Comparison of ENCODE assay signal across 15 mouse cellular contexts in the genomic region with DNA sequence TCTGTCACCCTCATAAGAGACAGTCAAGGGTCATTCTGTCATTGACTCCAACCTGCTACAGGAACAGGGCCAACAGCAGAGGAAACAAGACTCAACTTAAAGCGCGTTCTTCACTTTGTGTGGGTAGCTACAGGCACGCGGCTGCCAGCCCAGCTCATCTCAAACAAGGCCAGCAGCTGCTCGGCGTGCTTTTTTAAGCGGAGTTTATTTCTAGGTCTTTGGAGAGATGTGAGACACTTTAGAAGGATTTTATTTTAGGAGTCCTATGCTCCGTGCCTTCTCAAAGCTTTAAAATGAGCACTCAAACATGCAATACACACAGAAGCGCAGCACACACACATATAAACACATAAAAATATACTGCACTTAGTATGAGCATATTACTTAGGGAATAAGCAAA.
DNase-seq lines count a peak whose midpoint lies in the region; TF ChIP-seq lines count a peak whose summit lies in the region.
"Had no signal": no experiment of that assay in that cellular context is flagged by ENCODE, and none has a peak within 500 bp of the region (broad histone marks: within the 10 kb centered on the region; RNA-seq: fewer than 3 reads in every experiment).

No protein-coding gene starts in this region.

- peak overlapping the region; percentile 17; the same call in 1 of the 2 replicates for H3K4me3 ChIP-seq in gastrocnemius, adult 2 months
- H3K4me3 ChIP-seq: embryonic facial prominence, embryonic 12.5 days; forebrain, embryonic 13.5 days; heart, embryonic 12.5 days; limb, embryonic 12.5 days had no signal

- intact Hi-C loops in gastrocnemius, adult 2 months (cut with DNase I), result no loop called here
- intact Hi-C loops in left cerebral cortex, postnatal 25 days (cut with DNase I), result loop anchor here (1.0 to 10.0 kb wide), 7 partner anchors 29 to 320 kb away; no protein-coding TSS in a partner anchor

- H3K27ac ChIP-seq in gastrocnemius, adult 2 months, result peak overlapping the region; percentile 80
- H3K27ac ChIP-seq: embryonic facial prominence, embryonic 12.5 days; forebrain, embryonic 13.5 days; hindbrain, embryonic 14.5 days; limb, embryonic 12.5 days had no signal

- DNase-seq in gastrocnemius, adult 2 months, result peak; percentile 56
- no peak for DNase-seq in gastrocnemius, postnatal 4 days (ENCODE audit: low spot score in 2 of 2)
- peak; percentile 75 to 92 for DNase-seq in frontal cortex, postnatal 36 days (ENCODE audit: low spot score in 2 of 2)
- DNase-seq in left cerebral cortex, postnatal 25 days (ENCODE audit: low spot score in 2 of 2), result peak; percentile 82 to 97
- DNase-seq in right cerebral cortex, postnatal 4 days, result peak; percentile 56
- no peak for DNase-seq in ovary, postnatal 14 days (ENCODE audit: low spot score)
- DNase-seq in cerebellum, postnatal 10 days, result no peak
- no peak for DNase-seq in embryo, embryonic 10.5 days (ENCODE audit: low spot score)
- DNase-seq: cerebellum, adult 2 months; lung, adult 2 months had no signal

- no peak for TF ChIP-seq CTCF in gastrocnemius, adult 2 months (IDR thresholded peaks at IDR 0.05)

Comparison
In these comparisons a context has a peak if more than half of its experiments do, and no peak if none do; other contexts are left out.
1. DNase-seq: peak in gastrocnemius, adult 2 months (single experiment), frontal cortex, postnatal 36 days (2 of 2), left cerebral cortex, postnatal 25 days (2 of 2) and right cerebral cortex, postnatal 4 days (single experiment); none in gastrocnemius, postnatal 4 days (0 of 2), ovary, postnatal 14 days (single experiment), cerebellum, postnatal 10 days (0 of 2) and embryo, embryonic 10.5 days (single experiment).